Mouse (Mus musculus) forebrain, postnatal 0 days (tissue): ENCODE measurements around the gene Lgmn. TPM values are rescaled to one million over a fixed set of nuclear protein-coding genes. Genes with fewer than 3 reads are reported as not detected.

Experiments used
- ATAC-seq: fragments of 200-750 bp; cut with Nextera tagmentation; 2 replicates; pipeline ENCODE4 v1.8.0; 2017; ENCODE audit warnings: mild to moderate bottlenecking, moderate library complexity
- DNase-seq: peaks from one replicate; pipeline ENCODE4 v3.0.0-alpha.2; 2015
- H3K27ac ChIP-seq: fragments of 300-500 bp; sonication (generic); 2 replicates; pipeline ENCODE4 v1.5.1; 2014; ENCODE audit warnings: low read depth, mild to moderate bottlenecking, antibody characterized with exemption, low read length, moderate library complexity, mixed read lengths
- H3K27me3 ChIP-seq: fragments of 300-500 bp; sonication (generic); 2 replicates; pipeline ENCODE4 v1.6.1; 2014; ENCODE audit warnings: mild to moderate bottlenecking, low read length, mixed read lengths; ENCODE audit not compliant: insufficient read depth
- H3K36me3 ChIP-seq: fragments of 300-500 bp; sonication (generic); 2 replicates; pipeline ENCODE4 v1.6.1; 2014; ENCODE audit warnings: mild to moderate bottlenecking, moderate library complexity; ENCODE audit not compliant: insufficient read depth
- H3K4me1 ChIP-seq: fragments of 300-500 bp; sonication (generic); 2 replicates; pipeline ENCODE4 v1.6.1; 2014; ENCODE audit warnings: antibody characterized with exemption; ENCODE audit not compliant: insufficient read depth
- H3K4me2 ChIP-seq: fragments of 300-500 bp; sonication (generic); 2 replicates; pipeline ENCODE4 v1.6.1; 2014; ENCODE audit warnings: low read depth, mild to moderate bottlenecking, moderate library complexity
- H3K4me3 ChIP-seq: fragments of 300-500 bp; sonication (generic); 2 replicates; pipeline ENCODE4 v1.5.1; 2014; ENCODE audit warnings: low read depth, low read length, mixed read lengths
- H3K9ac ChIP-seq: fragments of 300-500 bp; sonication (generic); 2 replicates; pipeline ENCODE4 v1.6.1; 2014; ENCODE audit warnings: mild to moderate bottlenecking
- H3K9me3 ChIP-seq: fragments of 300-500 bp; sonication (generic); 2 replicates; pipeline ENCODE4 v1.6.1; 2016; ENCODE audit warnings: low read length
- CTCF ChIP-seq: sonication (generic); IDR thresholded peaks from 2 replicates; pipeline ENCODE4 v1.5.1; 2016; ENCODE audit warnings: antibody characterized with exemption, control low read depth, low read depth
- WGBS: fragments of 180-500 bp; shearing (Covaris S2); extraction: QIAGEN DNeasy Blood & Tissue Kit; methylation state at CpG from one replicate; pipeline ENCODE4 v1.1.7; 2014; 5-methylcytosine and 5-hydroxymethylcytosine counted together
- polyA plus RNA-seq: library from polyadenylated mRNA; unstranded; fragments of >200 nt; fragmentation: Nextera tagmentation; extraction: Ambion mirVana; gene quantifications from 2 replicates; pipeline ENCODE4 v1.2.1, GENCODE M21; 2015
- total RNA-seq: library from RNA; depleted of rRNA; stranded (reverse); fragments of >200 nt; gene quantifications from 2 replicates; pipeline ENCODE4 v1.2.3, GENCODE M21; 2014

Gene Lgmn
- total and polyA plus RNA-seq, 2 experiments from 2014 or later = 88.1 to 139 TPM

GRCm38 (mm10) chr12:102416391-102416837 is 23.2 kb downstream of the Lgmn start:
- Histone ChIP-seq H3K4me1 (no peaks in the 10 kb centered on the region), H3K27me3 (no peaks in the 10 kb centered on the region), H3K27ac (no peak overlapping the region), H3K9me3 (no peaks in the 10 kb centered on the region), H3K4me2 (no peak overlapping the region), H3K4me3 (no peak overlapping the region), H3K9ac (no peak overlapping the region), H3K36me3 (0 out of 2 replicates have a peak, but pooled peaks cover 3% of the 10 kb centered on the region)
- 40% methylated on average over 7 of the region's 7 CpGs for WGBS
- DNase-seq (no peak), ATAC-seq (peak; percentile 35)
- TF ChIP-seq CTCF = no peak

GRCm38 (mm10) chr12:102414686-102415085 is 24.9 kb downstream of the Lgmn start:
- ATAC-seq = no peak
- no peak overlapping the region for H3K27ac ChIP-seq
- 0 out of 2 replicates have a peak, but pooled peaks cover 3% of the 10 kb centered on the region for H3K36me3 ChIP-seq
- no peak for DNase-seq
- H3K4me1 ChIP-seq = no peaks in the 10 kb centered on the region
- H3K9ac ChIP-seq = no peak overlapping the region
- no peak overlapping the region for H3K4me3 ChIP-seq
- 91% methylated on average over 6 of the region's 6 CpGs for WGBS
- H3K4me2 ChIP-seq = no peak overlapping the region
- no peaks in the 10 kb centered on the region for H3K27me3 ChIP-seq
- H3K9me3 ChIP-seq = no peaks in the 10 kb centered on the region
- no peak for TF ChIP-seq CTCF

- H3K9me3 ChIP-seq = no peaks in the 10 kb centered on the region
- no peak overlapping the region for H3K4me3 ChIP-seq
- no peaks in the 10 kb centered on the region for H3K4me1 ChIP-seq
- WGBS = 84% methylated on average over 13 of the region's 13 CpGs
- H3K27me3 ChIP-seq = no peaks in the 10 kb centered on the region
- 0 out of 2 replicates have a peak, but pooled peaks cover 3% of the 10 kb centered on the region for H3K36me3 ChIP-seq
- DNase-seq (no peak), ATAC-seq (no peak)
- H3K9ac ChIP-seq = no peak overlapping the region
- no peak overlapping the region for H3K27ac ChIP-seq
- no peak for TF ChIP-seq CTCF
- no peak overlapping the region for H3K4me2 ChIP-seq
Measured at GRCm38 (mm10) chr12:102413171-102413570, 26.4 kb downstream of the Lgmn start.

GRCm38 (mm10) chr12:102398588-102398987 is 41.0 kb downstream of the Lgmn start:
- peaks cover 69% of the 10 kb centered on the region for H3K36me3 ChIP-seq
- no peak for DNase-seq
- H3K9me3 ChIP-seq = no peaks in the 10 kb centered on the region
- H3K9ac ChIP-seq = no peak overlapping the region
- no peak overlapping the region for H3K4me2 ChIP-seq
- no peak for ATAC-seq
- H3K27ac ChIP-seq = no peak overlapping the region
- no peak overlapping the region for H3K4me3 ChIP-seq
- no peaks in the 10 kb centered on the region for H3K4me1 ChIP-seq
- WGBS = 95% methylated on average over 4 of the region's 4 CpGs
- no peak for TF ChIP-seq CTCF
- no peaks in the 10 kb centered on the region for H3K27me3 ChIP-seq

- no peaks in the 10 kb centered on the region for H3K27me3 ChIP-seq
- no peaks in the 10 kb centered on the region for H3K4me1 ChIP-seq
- no peak for TF ChIP-seq CTCF
- no peak overlapping the region for H3K27ac ChIP-seq
- DNase-seq = no peak
- no peak overlapping the region for H3K4me2 ChIP-seq
- no peak overlapping the region for H3K4me3 ChIP-seq
- 41% methylated on average over 19 of the region's 19 CpGs for WGBS
- H3K9me3 ChIP-seq = no peaks in the 10 kb centered on the region
- peaks cover 54% of the 10 kb centered on the region for H3K36me3 ChIP-seq
- peak; percentile 65 for ATAC-seq
- H3K9ac ChIP-seq = no peak overlapping the region
Measured at GRCm38 (mm10) chr12:102395998-102396991, 43.3 kb downstream of the Lgmn start.

- no peak overlapping the region for H3K4me2 ChIP-seq
- 56% methylated on average over 9 of the region's 9 CpGs for WGBS
- H3K9me3 ChIP-seq = no peaks in the 10 kb centered on the region
- H3K36me3 ChIP-seq = peaks cover 47% of the 10 kb centered on the region
- H3K9ac ChIP-seq = no peak overlapping the region
- DNase-seq = no peak
- H3K4me3 ChIP-seq = no peak overlapping the region
- H3K27ac ChIP-seq = no peak overlapping the region
- no peaks in the 10 kb centered on the region for H3K27me3 ChIP-seq
- ATAC-seq = no peak
- no peak for TF ChIP-seq CTCF
- no peaks in the 10 kb centered on the region for H3K4me1 ChIP-seq
Measured at GRCm38 (mm10) chr12:102395537-102395936, 44.1 kb downstream of the Lgmn start.

GRCm38 (mm10) chr12:102394496-102394895 is 45.1 kb downstream of the Lgmn start:
- no peak overlapping the region for H3K27ac ChIP-seq
- peaks cover 40% of the 10 kb centered on the region for H3K36me3 ChIP-seq
- no peak overlapping the region for H3K9ac ChIP-seq
- WGBS = 92% methylated on average over 7 of the region's 7 CpGs
- H3K4me2 ChIP-seq = no peak overlapping the region
- H3K4me1 ChIP-seq = no peaks in the 10 kb centered on the region
- no peaks in the 10 kb centered on the region for H3K9me3 ChIP-seq
- DNase-seq (no peak), ATAC-seq (no peak)
- no peaks in the 10 kb centered on the region for H3K27me3 ChIP-seq
- no peak overlapping the region for H3K4me3 ChIP-seq
- no peak for TF ChIP-seq CTCF
